Mouse (Mus musculus): ENCODE data around the gene Wnt6. TPM values are rescaled to one million over a fixed set of nuclear protein-coding genes. Genes with fewer than 3 reads are reported as not detected.

Wnt6 gene
- total and polyA plus RNA-seq, 2 experiments from 2014 or later = 0.11 to 0.88 TPM

GRCm38 (mm10) chr1:74750683-74751082, 21.0 kb upstream of the Wnt6 start:
- Histone ChIP-seq H3K4me1 (ENCODE audit: control insufficient read depth, insufficient read depth) (no peaks in the 10 kb centered on the region; the same call in 1 of the 2 replicates), H3K9ac (replicated peaks; ENCODE audit: low read depth, low read length) (no peak overlapping the region), H3K36me3 (replicated peaks; ENCODE audit: control insufficient read depth, insufficient read depth, low read length) (no peaks in the 10 kb centered on the region), H3K4me3 (ENCODE audit: low read depth, low read length) (no peak overlapping the region), H3K9me3 (replicated peaks; ENCODE audit: control insufficient read depth, low read length) (no peaks in the 10 kb centered on the region), H3K27ac (ENCODE audit: low read depth) (no peak overlapping the region), H3K27me3 (ENCODE audit: control insufficient read depth, insufficient read depth, low read length) (no peaks in the 10 kb centered on the region), H3K4me2 (ENCODE audit: low read depth, low read length) (no peak overlapping the region)
- no peak for TF ChIP-seq EP300 (IDR thresholded peaks at IDR 0.05; ENCODE audit: low read depth)
- TF ChIP-seq CTCF (IDR thresholded peaks at IDR 0.05; ENCODE audit: low read depth) = no peak
- WGBS = 73% methylated on average over 4 of the region's 4 CpGs
- no peak for DNase-seq (ENCODE audit: low spot score)
- ATAC-seq (ENCODE audit: insufficient read depth, low read depth) = no peak

- WGBS = 87% methylated on average over 8 of the region's 8 CpGs
These were observed 19.5 kb upstream of the Wnt6 start for GRCm38 (mm10) chr1:74752150-74752549.

GRCm38 (mm10) chr1:74752833-74753232, 18.9 kb upstream of the Wnt6 start:
- ATAC-seq (ENCODE audit: insufficient read depth, low read depth) = no peak
- Histone ChIP-seq H3K27ac (ENCODE audit: low read depth) (no peak overlapping the region), H3K9ac (replicated peaks; ENCODE audit: low read depth, low read length) (no peak overlapping the region), H3K4me2 (ENCODE audit: low read depth, low read length) (no peak overlapping the region), H3K9me3 (replicated peaks; ENCODE audit: control insufficient read depth, low read length) (no peaks in the 10 kb centered on the region), H3K27me3 (ENCODE audit: control insufficient read depth, insufficient read depth, low read length) (no peaks in the 10 kb centered on the region), H3K4me3 (ENCODE audit: low read depth, low read length) (no peak overlapping the region), H3K4me1 (ENCODE audit: control insufficient read depth, insufficient read depth) (no peaks in the 10 kb centered on the region; the same call in 1 of the 2 replicates), H3K36me3 (replicated peaks; ENCODE audit: control insufficient read depth, insufficient read depth, low read length) (no peaks in the 10 kb centered on the region)
- DNase-seq (ENCODE audit: low spot score) = no peak
- no peak for TF ChIP-seq EP300 (IDR thresholded peaks at IDR 0.05; ENCODE audit: low read depth)
- TF ChIP-seq CTCF (IDR thresholded peaks at IDR 0.05; ENCODE audit: low read depth) = no peak
- WGBS = 96% methylated on average over 3 of the region's 3 CpGs

More at GRCm38 (mm10) chr1:74752150-74752549, 19.5 kb upstream of the Wnt6 start:
- TF ChIP-seq CTCF (IDR thresholded peaks at IDR 0.05; ENCODE audit: low read depth) (no peak), EP300 (IDR thresholded peaks at IDR 0.05; ENCODE audit: low read depth) (no peak)
- no peaks in the 10 kb centered on the region; the same call in 1 of the 2 replicates for H3K4me1 ChIP-seq (ENCODE audit: control insufficient read depth, insufficient read depth)
- DNase-seq (ENCODE audit: low spot score) (no peak), ATAC-seq (ENCODE audit: insufficient read depth, low read depth) (no peak)
- H3K36me3 ChIP-seq (replicated peaks; ENCODE audit: control insufficient read depth, insufficient read depth, low read length) = no peaks in the 10 kb centered on the region
- H3K4me3 ChIP-seq (ENCODE audit: low read depth, low read length) = no peak overlapping the region
- H3K9me3 ChIP-seq (replicated peaks; ENCODE audit: control insufficient read depth, low read length) = no peaks in the 10 kb centered on the region
- no peak overlapping the region for H3K4me2 ChIP-seq (ENCODE audit: low read depth, low read length)
- no peak overlapping the region for H3K9ac ChIP-seq (replicated peaks; ENCODE audit: low read depth, low read length)
- no peak overlapping the region for H3K27ac ChIP-seq (ENCODE audit: low read depth)
- no peaks in the 10 kb centered on the region for H3K27me3 ChIP-seq (ENCODE audit: control insufficient read depth, insufficient read depth, low read length)

- Histone ChIP-seq H3K9ac (replicated peaks; ENCODE audit: low read depth, low read length) (no peak overlapping the region), H3K4me2 (ENCODE audit: low read depth, low read length) (no peak overlapping the region), H3K36me3 (replicated peaks; ENCODE audit: control insufficient read depth, insufficient read depth, low read length) (no peaks in the 10 kb centered on the region), H3K27ac (ENCODE audit: low read depth) (no peak overlapping the region), H3K9me3 (replicated peaks; ENCODE audit: control insufficient read depth, low read length) (no peaks in the 10 kb centered on the region), H3K27me3 (ENCODE audit: control insufficient read depth, insufficient read depth, low read length) (no peaks in the 10 kb centered on the region), H3K4me3 (ENCODE audit: low read depth, low read length) (no peak overlapping the region), H3K4me1 (ENCODE audit: control insufficient read depth, insufficient read depth) (no peaks in the 10 kb centered on the region; the same call in 1 of the 2 replicates)
- no peak for ATAC-seq (ENCODE audit: insufficient read depth, low read depth)
- WGBS = 77% methylated on average over 8 of the region's 8 CpGs
- TF ChIP-seq CTCF (IDR thresholded peaks at IDR 0.05; ENCODE audit: low read depth) = no peak
- no peak for TF ChIP-seq EP300 (IDR thresholded peaks at IDR 0.05; ENCODE audit: low read depth)
- no peak for DNase-seq (ENCODE audit: low spot score)
These were observed 18.3 kb upstream of the Wnt6 start for GRCm38 (mm10) chr1:74753266-74753974.

DNA sequence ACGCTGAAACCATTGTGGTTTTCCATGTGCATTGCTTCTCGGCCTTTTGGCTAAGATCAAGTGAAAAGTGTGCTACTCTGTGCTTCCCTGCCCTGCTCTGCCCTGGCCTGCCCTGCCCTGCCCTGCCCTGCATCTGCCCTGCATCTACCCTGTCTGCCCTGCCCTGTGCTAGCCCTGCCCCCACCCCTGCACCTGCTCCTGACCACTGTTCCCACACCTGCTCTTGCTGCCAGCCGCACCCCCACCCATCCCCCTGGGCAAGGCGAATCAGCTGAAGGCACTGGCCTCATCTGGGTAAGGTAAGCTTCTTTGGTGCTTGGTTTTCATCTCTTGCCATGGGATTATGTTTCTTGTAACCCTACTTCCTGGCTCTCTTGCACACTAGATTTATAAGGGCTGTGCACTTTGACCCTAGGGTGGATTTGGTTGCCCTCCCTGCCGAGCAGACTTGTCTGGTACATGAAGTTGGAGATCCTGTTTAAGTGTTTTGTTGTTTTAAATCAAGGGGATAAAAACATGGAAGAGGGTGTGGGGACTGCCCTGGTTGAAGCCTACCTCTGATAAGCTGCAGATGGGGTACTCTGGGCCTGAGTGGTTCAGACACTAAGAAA, 17.4 kb upstream of the Wnt6 start:
- H3K9ac ChIP-seq (replicated peaks; ENCODE audit: low read depth, low read length) = no peak overlapping the region
- H3K27ac ChIP-seq (ENCODE audit: low read depth) = no peak overlapping the region
- no peaks in the 10 kb centered on the region; the same call in 1 of the 2 replicates for H3K4me1 ChIP-seq (ENCODE audit: control insufficient read depth, insufficient read depth)
- no peak for TF ChIP-seq EP300 (IDR thresholded peaks at IDR 0.05; ENCODE audit: low read depth)
- TF ChIP-seq CTCF (IDR thresholded peaks at IDR 0.05; ENCODE audit: low read depth) = no peak
- WGBS = 69% methylated on average over 5 of the region's 5 CpGs
- no peaks in the 10 kb centered on the region for H3K9me3 ChIP-seq (replicated peaks; ENCODE audit: control insufficient read depth, low read length)
- H3K36me3 ChIP-seq (replicated peaks; ENCODE audit: control insufficient read depth, insufficient read depth, low read length) = no peaks in the 10 kb centered on the region
- no peak overlapping the region for H3K4me3 ChIP-seq (ENCODE audit: low read depth, low read length)
- H3K4me2 ChIP-seq (ENCODE audit: low read depth, low read length) = no peak overlapping the region
- no peaks in the 10 kb centered on the region for H3K27me3 ChIP-seq (ENCODE audit: control insufficient read depth, insufficient read depth, low read length)
- ATAC-seq (ENCODE audit: insufficient read depth, low read depth) (no peak), DNase-seq (ENCODE audit: low spot score) (no peak)

All from heart, postnatal 0 days (tissue).